Mouse (Mus musculus) layer of hippocampus, postnatal 14 days (tissue): ENCODE measurements around the gene Acad10. TPM values are rescaled to one million over a fixed set of nuclear protein-coding genes. Genes with fewer than 3 reads are reported as not detected.
"Not testable (repeated sequence)": the region's sequence is repeated elsewhere in the genome, so short reads cannot be mapped to it uniquely, and the experiment has no call there.

ENCODE experiments used
- DNase-seq, 2 experiments: peaks; one replicate each; pipeline ENCODE4 v3.0.0; 2021 to 2022; ENCODE audit warnings: low spot score in 2 of 2, mixed read lengths in 1 of 2
- total RNA-seq, 2 experiments: library from RNA; stranded (reverse); gene quantifications; 2 replicates each; pipeline ENCODE4 v1.2.3; 2021

Acad10 gene
- total RNA-seq, 2 experiments from 2014 or later = 3.3 to 3.5 TPM

DNA sequence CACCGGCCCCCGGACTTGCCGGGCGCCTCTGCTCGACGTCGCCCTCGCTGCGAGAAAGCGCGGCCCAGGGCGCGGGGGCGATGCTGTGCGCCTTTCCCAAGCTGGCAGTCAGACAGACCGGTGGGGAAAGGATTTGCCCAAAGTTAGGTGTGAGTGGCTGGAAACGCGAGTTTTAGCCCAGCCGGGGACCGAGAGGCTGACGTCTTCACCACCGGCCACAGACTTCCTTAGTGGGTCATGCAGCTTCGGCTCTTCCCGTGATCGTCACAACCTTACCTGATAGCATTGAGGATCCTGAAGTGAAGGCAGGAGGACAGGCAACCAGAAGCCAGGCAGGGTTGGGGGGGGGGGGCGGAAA is 562 bp upstream of the Acad10 start:
- no peak for DNase-seq

- not testable (repeated sequence) for DNase-seq
These were observed 2.7 kb downstream of the Acad10 start for GRCm38 (mm10) chr5:121657656-121658055.

DNA sequence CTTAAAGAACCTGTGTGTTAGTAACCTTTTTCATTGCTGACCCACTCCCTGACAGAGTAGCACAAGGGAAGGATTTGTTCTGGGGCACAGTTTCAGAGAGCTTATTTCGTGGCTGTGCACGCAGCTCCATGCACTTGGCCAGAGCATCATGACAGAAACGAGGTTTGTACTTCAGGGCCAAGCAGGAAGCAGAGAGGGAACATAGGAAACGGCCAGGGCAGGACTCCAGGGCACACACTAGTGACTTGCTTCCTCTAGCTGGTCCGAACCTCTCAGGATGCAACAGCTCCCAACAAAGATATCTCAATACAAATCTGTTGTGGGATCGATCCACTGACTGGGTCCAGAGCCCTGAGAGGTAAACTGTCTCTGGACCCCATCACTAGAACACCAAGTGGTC is 3.4 kb downstream of the Acad10 start:
- DNase-seq = not testable (repeated sequence)

DNA sequence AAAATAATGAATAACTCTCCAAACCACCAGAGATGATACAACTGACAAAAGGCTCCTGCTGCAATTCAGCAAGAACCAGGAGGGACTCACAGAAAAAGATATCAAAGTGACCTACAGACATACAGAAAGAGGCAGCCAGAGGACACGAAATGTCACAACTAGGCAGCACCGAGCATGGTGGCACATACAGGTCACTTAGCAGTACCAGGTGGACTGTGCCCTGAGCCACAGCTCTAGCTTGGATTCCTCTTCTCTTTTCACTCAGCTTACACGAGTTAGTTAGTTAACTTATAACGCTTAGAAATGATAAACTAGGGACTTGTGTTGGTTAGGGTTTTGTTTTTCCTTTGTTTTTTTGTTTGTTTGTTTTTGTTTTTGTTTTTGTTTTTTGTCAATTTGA is 5.8 kb downstream of the Acad10 start:
- no peak for DNase-seq

DNA sequence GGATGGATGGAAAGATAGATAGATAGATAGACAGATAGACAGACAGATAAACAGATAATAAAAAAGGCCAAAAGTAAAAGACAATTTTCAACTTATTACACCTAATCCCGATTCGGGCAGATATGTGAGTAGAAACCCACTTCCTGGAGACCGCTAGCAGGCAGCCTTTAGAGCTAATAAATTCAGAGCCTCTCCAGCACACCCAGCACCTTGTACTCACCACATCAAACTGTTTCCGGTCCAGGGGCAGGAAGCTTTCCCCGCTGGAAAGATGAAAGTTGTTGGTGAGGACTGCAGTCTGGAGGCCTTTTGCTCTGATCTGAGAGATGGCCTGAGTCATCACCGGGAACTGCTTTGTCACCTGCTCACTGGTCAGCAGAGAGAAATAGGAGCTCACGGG is 11.2 kb downstream of the Acad10 start:
- no peak for DNase-seq

DNA sequence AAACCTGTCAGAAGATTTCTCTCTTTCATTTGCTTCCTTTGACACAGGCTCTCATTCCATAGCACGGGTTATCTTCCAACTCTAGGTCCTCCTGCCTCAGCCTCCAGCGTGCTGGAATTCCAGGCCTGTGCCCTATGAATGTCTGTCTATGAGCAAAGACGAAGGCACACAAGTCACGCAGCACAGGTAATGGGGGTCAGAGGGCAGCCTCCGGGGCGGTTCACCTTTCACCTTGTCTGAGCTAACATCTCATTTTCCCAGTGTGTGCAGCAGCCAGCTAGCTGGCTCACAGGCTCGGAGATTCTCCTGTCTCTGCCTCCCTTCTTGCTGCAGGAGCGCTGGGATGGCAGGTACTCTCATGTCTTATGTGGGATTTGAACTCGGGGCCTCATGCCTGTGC is 20.7 kb downstream of the Acad10 start:
- no peak for DNase-seq

DNA sequence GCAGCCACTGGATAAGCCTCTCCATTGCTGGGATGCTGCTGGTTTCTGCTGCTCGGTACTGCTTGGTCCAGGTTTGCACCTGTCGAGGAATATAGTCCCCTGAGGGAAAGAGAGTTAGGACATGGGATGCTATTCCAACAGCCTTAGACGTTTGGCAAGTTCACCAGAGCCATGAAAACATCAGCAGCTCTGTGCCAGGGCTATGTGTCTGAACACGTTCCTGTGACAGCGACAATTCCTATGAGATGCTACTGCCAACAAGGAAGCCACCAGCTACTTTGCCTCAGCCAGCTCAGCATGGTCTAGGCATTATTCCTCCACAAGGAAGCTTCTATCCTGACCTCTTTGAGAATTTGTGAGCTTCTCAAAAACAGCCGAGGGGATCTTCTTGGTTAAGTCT is 23.0 kb downstream of the Acad10 start:
- DNase-seq = no peak

DNA sequence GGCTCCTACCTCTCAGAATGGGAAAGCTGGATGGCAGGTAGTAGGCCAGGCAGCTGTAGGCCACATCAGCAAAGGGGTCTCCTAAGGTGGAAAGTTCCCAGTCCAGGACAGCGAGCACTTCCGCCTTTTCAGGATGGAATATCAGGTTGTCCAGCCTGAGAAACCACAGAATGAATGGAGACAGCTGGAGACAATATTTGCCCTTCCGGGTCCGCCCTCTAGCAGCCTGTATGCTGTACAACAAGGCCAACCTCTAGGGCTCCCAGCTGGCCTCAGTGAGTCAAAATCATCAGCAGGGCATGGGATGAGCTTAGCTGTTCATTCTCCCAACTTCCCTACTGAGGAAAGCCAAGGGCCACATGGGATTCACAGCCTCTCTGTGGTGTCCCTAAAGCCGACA is 25.6 kb downstream of the Acad10 start:
- DNase-seq = no peak

- no peak for DNase-seq
These were observed 27.5 kb downstream of the Acad10 start for GRCm38 (mm10) chr5:121632804-121633203.

DNA sequence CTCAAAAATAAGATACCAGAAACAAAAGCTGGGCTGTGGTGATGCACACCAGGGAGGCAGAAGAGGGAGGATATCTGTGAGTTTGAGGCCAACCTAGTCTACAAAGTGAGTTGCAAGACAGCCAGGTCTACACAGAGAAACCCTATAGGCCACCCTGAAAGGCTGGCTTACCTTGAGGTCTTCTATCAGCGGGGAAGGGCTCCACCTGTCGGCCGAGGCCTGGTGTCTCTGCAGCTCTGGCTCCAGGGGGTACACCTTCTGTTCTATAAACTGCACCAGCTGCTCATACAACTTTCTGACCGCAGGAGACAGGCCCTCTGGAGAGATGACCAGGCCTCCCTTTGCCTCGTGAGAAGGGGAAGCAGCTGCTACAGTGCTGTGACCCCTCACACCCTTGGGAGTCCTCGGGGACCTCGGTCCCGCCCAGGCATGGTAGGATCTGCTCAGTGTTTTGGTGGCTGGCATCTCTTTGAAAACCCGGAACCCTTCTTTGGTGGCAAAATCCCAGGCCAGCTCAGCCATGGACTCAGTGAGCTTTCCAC is 29.1 kb downstream of the Acad10 start:
- not testable (repeated sequence) for DNase-seq

DNA sequence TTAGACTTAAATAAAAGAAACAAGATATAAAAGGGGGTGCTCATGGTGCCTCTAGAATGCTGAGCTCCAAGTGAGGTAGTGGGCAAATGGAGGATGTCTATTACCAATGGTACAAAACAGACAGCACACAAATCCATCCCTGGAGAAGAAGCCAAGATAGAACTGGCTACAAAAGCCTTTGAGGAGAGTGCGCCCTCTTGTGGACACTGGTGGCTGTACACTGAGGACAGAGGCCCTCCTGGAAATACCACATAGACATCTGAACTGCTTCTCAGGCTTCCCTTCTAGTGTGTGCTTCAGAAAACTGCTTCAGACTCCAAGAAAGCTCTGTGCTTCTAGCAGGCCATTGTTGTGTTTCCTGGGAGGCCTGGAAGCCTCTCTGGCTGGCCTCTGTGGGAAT is 32.4 kb downstream of the Acad10 start:
- peak; percentile 59 to 67 for DNase-seq

GRCm38 (mm10) chr5:121623241-121623640 is 37.1 kb downstream of the Acad10 start:
- DNase-seq = no peak

DNA sequence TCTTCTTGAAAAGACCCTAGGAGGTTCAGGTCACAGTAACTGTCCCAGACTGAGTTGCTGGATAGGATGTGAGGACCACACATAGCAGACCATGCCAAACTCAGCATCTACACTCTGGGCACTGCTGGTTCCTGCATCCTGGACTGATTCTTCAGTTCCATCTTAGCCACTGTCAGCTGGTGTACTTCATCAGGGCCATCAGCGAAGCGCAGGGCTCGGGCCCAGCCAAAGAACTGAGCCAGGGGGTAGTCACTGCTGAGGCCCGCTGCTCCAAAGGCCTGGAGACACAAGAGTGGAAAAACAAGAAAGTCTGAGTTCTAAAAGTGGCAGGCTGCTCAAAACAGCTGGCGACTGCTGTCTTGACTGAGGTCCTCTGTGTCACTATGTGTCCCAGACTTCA is 39.2 kb downstream of the Acad10 start:
- DNase-seq = no peak

DNA sequence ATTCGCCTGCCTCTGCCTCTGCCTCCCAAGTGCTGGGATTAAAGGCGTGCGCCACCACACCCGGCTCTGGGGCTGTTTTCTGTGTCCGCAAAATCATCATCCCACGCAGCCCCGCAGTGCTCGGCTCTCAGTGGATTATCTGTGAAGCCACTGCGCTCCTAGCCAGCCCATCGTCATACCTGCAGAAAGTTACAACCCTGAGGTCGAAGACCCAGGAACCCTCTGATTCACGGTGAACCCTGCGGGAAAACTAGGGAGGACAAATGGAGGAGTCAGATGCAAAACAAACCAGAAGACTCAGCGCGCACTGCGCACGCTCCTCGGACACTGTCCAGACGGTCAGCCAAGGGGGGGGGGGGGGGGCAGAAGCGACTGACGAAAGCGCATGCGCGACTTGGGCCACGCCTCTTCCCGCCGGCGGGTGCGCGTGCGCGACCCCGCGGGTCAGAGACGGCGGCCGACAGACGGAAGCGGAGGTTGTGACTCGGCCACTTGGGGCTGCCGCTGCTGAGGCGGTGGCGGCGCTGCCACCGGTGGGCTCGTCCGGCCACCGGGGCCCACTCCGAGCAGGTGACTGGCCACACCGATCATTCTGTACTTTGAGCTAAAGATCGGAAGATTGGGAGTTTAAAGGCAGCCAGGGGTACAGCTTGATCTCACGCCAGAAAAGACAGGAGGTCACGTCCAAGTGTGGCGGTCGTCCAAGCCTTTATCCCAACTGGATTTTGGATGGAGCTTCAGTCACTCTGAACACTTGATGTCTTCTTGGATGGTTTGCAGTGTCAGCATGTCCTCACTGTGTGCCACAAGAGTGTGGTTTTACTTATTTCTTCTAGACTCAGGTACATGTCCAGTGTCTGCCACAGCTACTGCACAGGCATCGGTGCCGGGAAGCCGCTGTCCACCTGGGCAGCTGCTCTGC is 41.5 kb downstream of the Acad10 start, which contains the start of gene Acad12:
Gene Acad12, minus strand, starts transcription at position 347 of the 922 bp plus-strand sequence.
- DNase-seq = peak; percentile 70 to 76

DNA sequence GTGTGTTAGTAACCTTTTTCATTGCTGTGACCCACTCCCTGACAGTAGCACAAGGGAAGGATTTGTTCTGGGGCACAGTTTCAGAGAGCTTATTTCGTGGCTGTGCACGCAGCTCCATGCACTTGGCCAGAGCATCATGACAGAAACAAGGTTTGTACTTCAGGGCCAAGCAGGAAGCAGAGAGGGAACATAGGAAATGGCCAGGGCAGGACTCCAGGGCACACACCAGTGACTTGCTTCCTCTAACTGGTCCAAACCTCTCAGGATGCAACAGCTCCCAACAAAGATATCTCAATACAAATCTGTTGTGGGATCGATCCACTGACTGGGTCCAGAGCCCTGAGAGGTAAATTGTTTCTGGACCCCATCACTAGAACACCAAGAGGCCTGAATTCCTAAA is 45.4 kb downstream of the Acad10 start:
- DNase-seq = not testable (repeated sequence)

DNA sequence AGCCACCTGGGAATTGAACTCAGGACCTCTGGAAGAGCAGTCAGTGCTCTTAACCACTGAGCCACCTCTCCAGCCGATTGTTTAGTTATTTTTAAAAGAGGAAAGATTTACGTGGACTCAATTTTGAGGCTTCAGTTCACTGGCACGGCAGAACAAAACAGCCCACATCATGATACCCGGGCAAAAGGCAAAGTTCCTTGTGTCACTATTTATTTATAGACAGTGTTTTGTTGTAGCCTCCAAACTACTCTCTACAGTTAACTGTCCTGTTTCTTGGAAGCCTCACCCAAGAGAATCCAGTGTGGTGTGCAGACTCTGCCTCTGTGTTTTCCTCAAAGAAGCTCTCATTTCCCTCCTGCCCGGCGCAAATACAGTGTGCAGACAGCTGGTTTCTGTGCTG is 48.3 kb downstream of the Acad10 start:
- no peak for DNase-seq

- not testable (repeated sequence) for DNase-seq
These were observed 50.7 kb downstream of the Acad10 start for GRCm38 (mm10) chr5:121609556-121610135.

DNA sequence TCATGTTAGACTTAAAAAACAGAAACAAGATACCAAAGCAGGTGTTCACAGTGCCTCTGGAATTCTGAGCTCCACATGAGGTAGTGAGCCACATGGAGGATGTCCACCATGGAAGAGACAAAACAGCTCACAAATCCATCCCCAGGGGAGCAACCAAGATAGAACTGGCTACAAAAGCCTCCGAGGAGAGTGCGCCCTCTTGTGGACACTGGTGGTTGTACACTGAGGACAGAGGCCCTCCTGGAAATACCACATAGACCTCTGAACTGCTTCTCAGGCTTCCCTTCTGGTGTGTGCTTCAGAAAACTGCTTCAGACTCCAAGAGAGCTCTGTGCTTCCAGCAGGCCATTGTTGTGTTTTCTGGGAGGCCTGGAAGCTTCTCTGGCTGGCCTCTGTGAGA is 54.2 kb downstream of the Acad10 start:
- peak; percentile 61 to 68 for DNase-seq

DNA sequence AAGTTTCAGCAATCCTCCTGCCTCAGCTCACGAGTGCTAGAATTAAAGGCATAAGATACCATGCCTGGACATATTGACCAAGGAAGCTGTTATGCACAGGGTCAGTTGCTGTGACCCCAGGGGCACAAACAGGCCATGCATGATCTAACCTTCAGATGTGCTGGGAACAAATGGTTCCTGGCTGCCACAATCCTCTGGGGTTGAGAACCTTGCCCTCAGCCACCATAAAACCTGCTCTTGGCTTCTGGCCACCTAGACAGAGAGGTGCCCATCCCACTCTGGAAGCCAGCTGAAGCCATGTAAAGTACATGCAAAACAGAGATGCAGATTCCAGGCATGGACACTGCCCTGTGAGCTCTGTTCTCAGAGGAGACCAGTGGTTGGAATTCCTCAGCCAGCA is 56.5 kb downstream of the Acad10 start:
- DNase-seq = not testable (repeated sequence)

- peak; percentile 80 to 91 for DNase-seq
These were observed 58.6 kb downstream of the Acad10 start for GRCm38 (mm10) chr5:121601547-121602299.

- no peak for DNase-seq
These were observed 61.3 kb downstream of the Acad10 start for GRCm38 (mm10) chr5:121598871-121599610.
